Mouse (Mus musculus): ENCODE measurements around the gene Uaca.

Gene Uaca

DNA sequence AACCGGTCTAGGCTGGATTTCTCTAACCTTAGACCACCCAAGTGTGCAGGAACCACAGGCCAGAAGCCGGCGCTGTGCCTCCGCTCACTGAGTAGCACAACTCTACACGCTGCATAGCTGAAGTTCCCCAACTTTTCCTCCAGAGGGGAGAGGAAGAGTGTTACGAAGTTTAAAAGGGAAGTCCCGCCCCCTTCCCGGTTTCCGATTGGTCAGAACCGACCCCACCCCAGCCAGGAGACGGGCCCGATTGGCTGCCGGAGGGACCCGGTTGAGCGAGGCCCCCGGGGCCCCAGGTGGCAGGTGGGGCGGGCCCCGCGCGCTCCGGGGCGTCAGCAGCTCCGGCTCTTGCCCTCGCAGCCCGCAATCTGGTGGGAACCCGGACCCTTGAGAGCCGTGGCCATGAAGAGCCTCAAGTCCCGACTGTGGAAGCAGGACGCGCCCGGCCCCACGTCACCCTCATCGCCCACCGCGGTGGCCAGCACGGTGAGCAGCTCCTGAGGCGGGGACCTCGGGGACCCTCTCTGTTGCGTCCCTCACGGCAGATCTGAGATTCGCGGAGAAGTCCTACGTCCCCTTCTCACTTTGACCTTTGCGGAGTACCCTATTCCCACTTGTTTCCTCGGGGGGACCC, at the start of gene Uaca:
Gene Uaca, plus strand, starts transcription at position 333 of the 631 bp plus-strand sequence.
- DNase-seq (ENCODE audit: low spot score) = peak; percentile 94

DNA sequence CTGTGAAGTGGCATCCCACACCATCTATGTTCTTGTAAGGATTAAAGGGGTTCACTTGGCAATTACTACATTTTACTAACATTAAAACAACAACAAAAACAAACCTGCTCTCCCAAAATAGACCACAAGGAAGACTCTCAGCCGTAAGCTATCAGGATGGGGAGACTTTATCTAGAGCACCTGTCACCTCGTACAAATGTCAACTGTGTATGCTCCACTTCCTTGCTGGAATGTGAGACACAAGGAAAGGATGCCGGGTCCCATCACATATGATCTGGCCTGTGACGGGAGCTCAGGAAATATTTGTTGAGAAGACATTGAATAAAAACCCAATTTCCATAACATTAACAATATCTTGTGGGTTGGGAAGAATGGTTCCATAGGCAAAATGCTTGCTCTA, 49.4 kb upstream of the Uaca start:
- DNase-seq (ENCODE audit: low spot score) = no peak

DNA sequence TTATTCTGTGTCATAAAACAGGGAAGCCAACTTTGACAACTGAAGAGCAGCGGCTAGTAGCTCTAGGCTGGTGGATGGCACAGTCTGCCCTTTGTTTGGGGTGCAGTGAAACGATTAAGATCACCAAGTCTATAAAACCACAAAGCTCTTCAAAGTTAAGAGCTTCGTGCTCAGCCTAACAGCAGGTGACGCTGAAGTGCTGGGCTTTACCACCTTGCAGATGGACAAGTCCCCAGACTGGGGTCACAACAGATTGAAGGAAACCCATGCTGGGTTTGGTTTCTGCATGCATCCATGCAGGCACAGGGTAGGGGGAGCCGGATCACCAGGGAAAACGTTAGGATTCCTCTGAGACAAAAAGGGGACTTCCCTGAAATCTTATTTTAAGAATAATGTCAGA, 47.8 kb upstream of the Uaca start:
- DNase-seq (ENCODE audit: low spot score) = no peak

DNA sequence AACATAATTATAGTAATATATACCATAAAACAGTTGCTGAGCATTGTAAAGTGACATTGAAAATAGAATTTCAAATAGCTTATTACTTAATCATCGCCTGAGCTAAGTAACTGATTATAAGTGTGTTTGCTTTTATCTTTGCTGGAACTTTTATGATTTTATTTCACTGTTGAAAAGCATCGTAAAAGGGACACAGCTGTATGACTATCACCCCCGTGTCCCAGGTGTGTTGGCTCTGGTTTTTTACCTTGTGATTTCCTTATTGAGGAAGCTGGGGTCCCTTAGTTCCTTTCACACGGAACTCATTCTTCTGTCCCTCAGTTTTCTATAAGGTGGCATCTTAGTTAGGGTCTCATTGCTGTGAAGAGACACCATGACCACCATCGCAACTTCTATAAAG, 46.7 kb upstream of the Uaca start:
- no peak for DNase-seq (ENCODE audit: low spot score)

DNA sequence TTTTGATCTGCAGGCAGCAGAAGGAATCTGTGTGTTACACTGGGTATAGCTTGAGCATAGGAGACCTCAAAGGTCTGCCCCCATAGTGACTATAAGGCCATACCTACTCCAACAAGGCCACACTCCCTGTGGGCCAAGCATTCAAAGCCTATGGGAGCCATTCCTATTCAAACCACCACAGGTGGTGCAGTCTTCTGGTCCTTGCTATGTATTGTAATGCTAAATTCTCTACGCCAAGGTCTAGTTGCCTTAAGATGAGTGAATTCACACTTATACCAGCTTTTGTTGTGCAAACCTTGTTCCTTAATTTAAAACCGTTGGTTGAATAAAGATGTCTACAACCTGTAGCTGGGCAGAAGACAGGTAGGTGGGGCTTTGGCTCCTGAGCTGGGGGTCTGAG, 46.2 kb upstream of the Uaca start:
- DNase-seq (ENCODE audit: low spot score) = no peak

DNA sequence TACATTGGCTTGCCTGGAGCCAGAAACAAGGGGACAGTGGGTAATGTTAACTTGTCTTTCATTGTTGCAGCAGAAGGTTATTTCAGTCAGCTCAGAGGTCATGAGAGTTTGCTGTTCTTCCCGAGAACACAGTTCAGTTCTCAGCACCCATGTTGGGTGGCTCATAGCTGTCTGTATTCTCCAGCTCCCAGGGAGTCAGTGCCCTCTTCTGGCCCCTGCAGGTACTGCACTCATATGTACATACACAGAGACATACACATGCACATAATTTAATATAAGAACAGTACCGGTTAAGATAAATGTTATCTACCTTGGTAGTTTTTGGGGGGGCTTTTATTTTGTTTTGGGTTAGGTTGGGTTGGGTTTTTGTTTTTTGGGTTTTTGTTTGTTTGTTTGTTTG, 45.2 kb upstream of the Uaca start:
- DNase-seq (ENCODE audit: low spot score) = no peak

DNA sequence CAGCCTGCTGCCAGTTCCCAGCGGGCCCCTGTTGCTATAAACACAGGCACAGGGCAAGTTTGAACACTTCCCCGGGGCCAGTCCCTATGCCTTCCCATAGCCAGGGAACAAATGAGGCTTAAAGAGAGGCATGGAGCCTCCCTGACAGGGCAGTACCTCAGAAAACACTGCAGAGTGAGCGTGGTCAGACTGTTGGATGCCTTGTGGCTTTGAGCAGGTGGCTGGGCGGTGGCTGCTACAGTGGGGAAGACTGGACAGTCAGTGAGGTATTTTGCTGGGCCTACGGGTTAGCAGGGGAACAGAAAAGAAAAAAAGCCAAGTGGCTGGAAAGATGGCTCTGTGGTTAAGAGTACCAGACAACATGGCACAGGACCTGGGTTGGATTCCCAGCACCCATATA, 43.2 kb upstream of the Uaca start:
- no peak for DNase-seq (ENCODE audit: low spot score)

DNA sequence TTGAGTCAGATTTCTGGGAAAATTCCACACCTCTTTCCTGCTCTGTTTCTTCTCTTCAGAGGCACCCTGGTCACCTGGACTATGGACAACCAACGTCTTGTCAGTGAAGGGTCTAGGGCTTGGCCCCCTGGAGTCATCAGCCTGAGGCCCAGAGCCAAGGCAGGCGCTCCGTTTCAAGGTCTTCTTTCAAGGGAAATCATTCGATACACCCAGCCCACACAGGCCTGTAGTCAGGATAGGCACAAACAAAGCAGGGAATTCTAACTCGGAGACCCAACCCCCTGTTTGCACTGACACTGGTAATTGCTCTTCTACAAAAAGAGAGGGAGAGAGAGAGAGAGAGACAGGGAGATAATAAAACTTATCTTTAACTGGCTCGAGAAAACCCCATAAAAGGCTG, 42.4 kb upstream of the Uaca start:
- no peak for DNase-seq (ENCODE audit: low spot score)

DNA sequence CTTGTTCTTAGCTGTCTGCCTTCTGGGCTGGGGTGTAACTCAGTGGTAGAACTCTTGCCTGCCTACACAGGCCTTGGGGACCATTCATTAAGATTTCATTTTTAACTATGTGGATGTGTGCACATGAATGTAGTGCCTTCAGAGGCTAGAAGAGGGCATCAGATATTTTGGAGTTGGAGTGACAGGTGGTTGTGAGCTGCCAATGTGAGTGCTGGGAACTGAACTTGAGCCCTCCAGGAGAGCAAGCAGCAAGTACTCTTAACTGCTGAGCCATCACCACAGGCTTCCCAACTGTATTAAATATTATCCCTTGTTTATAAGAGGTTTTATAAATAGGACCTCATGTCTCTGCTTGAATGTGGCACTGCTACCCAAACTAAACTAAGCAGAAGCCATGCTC, 41.7 kb upstream of the Uaca start:
- DNase-seq (ENCODE audit: low spot score) = no peak

DNA sequence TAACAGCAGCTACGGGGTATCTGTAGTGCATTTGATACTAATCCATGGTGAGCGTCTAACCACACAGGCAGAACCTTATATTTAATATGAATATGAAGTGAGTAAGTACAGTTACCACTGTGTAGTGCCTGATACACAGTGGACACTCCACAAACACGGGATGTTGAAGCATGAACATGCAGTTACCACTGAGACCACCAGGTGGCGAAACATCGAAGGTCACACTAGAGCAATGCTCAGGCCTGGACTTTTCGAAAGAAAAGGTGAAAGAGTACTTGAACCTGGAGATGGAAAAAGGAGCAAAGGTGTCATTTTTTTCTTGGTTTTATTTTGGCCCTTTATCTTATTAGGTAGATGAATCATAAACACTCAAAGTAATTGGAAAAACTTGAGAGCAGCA, 38.1 kb upstream of the Uaca start:
- DNase-seq (ENCODE audit: low spot score) = peak; percentile 74

DNA sequence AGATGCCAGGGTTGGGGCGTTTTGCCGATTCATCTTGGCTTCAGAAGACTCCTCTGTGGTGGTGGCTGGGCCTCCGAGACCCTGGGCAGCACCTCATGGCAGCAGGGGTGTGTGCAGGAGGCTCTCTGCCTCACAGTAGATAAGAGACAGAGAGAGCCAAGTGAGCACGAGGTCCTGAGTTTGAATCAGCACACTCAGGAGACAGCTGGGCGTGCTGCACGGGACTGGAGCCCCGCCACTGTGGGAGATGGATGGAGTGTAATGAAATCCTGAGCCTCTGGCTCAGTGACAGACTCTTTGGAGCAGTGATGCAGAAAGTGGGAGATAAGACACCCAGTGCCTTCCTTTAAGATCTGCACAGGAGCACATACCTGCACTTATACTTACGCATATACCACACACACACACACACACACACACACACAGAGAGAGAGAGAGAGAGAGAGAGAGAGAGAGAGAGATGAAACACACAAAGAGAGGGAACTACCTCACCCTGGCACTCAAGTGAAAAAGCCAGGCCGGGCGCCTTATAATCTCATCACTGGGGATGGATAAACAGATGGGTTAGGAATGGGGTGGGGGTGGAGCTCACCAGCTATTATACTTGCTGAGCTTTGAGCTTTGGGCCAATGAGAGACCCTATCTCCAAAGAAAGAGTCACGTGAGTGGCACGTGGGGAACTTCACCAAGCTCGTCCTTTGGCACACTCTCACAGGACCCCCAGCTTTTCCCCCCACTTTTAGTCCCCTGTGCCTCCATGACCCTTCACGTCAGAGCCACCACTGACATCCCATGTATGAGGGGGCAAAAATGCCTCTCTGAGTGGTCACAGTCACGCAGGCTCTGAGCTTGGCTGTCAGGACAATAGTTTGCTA, 37.2 kb upstream of the Uaca start:
- peak; percentile 12 for DNase-seq (ENCODE audit: low spot score)

DNA sequence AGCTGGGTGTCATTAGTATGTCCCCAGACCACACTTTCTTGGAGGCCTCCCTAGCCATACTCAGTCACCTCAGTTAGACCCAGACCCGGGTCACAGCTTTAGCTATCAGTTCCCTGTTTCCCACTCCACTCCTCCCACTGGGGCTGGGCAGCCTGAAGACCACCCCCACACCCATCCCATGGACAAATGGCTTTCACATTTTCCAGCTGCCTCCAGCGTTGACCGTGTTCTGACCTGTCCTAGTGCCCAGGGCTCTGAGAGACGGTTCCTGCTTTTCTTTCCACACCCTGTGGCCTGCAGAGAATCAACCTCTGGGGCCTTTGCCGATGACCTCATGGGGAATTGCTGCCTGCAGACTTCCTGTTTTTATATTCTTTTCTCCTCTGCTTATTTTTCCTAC, 36.5 kb upstream of the Uaca start:
- DNase-seq (ENCODE audit: low spot score) = no peak

DNA sequence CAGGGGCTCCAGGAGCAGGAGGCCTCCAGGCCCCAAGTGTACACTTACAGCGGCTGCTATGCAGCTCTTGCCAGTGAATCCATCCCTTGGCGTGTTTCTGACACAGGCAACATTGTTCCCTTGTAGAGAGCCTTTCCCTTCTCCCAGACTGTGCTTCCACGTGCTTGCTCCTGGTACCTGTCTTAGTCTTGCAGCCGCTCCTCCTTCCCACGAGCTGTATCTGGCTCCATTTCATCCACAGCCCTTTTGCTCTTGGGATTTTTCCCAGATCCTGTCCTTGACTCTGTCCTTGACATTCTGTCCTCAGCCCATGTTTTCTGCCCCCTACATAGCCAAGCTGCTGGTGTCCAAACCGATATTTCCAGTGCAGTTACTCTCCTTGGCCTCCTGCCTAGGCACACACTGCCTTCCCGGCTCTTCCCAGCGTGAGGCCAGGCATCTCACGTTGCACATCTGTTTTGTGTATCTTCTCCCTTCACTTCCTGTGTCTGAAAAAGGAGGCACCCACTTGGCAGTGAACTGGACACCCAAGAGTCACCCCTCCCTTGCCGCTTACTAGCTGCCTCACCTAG, 34.8 kb upstream of the Uaca start:
- no peak for DNase-seq (ENCODE audit: low spot score)

DNA sequence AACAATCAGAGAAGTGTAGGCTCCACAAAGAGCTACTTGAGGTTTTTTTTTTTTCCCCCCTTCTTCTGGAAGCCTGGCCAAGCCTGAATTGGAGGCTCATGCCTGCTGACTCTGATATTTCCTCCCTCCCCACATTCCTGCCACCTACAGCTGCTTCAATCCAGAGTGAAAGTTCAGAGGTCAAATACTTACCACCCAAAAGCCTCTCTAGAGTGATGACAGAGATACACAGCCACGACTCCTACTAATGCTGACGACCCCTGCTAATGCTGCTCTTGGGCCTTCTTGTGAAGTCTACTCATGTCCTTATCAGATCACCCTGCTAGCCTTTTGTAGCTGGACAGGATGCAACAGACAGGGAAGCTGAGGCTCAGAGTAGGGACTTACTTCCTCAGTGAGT, 29.2 kb upstream of the Uaca start:
- DNase-seq (ENCODE audit: low spot score) = no peak

DNA sequence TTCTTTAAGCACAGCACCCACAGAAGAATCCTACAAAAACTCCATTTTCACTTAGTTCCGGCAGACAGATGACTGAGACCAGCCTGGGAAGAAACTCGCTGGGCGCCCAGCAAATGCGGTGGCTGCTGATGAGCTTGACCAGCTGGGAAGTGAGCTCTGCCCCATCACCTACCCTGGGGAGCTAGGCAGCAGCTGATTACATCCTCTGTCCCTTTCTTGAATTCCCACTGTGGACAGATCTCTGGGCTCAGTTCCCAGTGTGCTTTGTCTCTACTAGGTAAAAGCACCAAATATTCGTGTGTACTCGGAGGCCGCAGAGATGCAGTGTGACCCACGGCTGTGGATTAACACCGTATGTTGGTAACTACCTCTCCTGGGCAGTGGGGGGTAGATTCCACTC, 25.9 kb upstream of the Uaca start:
- DNase-seq (ENCODE audit: low spot score) = no peak

DNA sequence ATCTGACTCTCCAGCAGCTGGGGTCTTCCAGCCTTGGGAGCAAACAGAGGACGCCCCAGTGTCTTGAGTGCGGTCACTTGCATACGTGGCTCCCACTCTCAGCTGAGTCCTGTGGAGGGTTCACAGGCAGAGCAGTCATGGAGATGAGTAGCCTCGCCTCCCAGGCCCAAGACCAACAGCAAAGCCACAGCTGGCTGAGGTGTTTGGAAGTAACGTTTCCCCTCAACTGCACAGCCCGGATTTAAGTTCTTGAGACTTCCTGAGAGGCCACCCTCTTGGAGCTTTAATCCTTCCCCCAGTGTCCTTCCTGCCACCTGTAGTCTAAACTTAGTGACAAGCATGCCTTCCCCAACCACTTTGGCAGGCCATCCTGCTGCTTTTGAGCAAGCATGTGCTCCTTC, 24.6 kb upstream of the Uaca start:
- no peak for DNase-seq (ENCODE audit: low spot score)

DNA sequence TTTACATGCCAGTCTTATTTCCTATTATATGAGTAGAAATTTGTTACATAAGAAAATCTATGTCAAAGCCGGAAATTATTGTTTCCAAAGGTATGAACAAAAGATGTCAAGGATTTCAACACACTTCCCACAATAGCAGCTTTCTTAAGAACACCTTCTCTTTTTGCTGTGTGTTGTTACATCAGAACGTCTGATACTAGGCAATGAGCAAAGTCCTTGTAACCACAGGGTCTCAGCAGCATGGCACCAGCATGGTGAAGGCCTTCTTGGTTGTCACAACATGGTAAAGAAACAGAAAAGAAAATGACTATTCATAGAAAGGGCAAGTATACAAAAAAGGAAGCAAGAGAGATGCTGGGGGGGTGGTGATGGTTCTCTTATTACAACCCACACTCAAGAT, 20.6 kb upstream of the Uaca start:
- no peak for DNase-seq (ENCODE audit: low spot score)

DNA sequence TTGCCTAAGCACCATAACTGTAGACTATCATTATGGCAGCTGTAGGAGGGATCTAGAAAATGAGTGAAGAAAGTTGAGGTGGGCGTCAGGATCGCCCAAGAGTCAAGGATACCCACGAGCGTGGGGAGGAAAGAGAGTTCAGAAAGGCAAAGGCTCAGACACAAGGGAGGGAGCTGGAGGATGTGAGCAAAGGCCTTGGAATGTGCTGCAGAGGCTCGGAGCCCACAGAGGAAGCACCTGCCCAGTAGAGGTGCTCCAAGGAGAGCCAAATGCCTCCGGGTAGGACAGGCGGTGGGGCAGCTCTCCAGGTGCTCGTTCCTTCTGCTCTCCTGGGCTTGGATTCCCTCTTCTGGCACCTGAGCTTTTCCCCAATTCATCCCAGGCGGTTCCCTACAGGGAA, 17.4 kb upstream of the Uaca start:
- DNase-seq (ENCODE audit: low spot score) = no peak

DNA sequence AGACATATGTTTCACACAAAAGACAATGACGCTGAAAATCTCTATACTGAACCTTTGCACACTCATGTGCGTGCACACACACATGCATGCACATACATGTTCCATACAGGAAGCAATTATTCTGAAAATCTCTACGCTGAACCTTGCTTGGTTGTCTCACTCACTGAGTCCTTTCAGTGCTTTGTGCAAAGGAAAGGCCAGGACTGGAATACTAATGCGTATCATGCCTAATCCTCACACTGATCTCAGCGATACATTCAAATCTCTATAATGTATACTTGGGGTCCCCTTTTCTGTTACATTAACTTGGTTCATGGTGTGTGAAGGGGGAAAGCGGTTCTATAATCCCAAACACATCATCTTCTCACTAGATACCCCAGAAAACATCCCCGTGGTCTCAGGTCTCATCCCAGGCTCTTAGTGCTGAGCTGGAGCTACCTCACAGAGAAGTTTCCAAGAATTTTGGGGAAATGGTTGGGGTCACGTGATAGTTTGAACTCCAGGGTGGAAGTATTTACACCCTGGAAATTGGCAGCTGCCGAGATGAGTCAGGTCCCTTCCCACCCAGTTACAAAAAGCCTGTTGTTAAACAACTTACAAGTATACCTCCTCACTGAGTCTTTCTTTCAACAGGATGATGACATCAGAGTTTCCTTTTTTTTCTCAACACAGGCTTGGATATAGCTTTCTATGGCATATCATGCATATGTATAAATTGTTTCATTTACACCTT, 12.1 kb upstream of the Uaca start:
- DNase-seq (ENCODE audit: low spot score) = no peak

DNA sequence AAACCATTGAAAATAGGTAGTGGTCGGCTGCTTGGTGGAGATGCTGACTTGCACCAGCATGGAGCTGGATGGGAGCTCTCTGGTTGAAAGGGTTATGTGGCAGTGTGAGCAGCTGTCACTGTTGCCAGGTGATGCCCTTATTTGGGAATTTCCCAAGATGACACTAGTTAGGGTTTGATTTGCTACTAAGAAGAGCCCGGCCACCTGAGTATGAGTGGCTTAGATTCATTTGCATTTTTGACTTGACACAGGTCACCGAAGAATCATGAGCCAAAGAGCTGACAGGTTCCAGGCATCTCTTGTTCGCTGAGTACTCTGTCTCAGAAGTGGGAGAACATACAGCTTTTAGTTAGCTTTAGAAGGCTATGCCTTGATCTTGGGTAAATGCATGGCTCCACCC, 9.3 kb upstream of the Uaca start:
- no peak for DNase-seq (ENCODE audit: low spot score)

DNA sequence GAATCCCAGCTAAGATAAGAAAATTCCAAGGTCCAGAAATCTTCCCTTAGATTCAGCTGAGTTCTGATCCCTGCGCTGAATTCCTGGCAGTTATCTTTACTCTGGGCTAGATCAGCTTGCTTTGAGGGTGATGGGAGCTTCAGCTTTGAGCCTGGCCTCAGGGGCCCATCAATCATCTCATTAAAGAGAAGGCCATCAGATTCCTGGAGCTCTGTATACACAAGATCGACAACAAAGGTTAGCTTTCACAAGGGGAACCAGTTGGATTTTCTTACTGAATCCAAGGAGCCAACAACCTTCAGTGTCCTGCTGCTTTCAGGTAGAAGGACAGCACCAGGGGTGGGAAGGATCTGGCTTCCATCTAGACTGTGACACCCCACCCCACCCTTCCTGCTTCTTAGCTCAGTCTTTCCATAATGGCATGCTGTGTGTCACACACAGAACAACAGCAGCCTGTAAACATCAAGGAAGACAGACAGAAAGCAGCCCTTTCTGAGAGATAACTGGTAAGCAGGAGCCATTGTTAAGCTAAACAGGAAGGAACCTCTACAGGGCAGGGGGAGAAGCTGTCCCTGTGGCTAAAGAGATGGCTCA, 6.7 kb upstream of the Uaca start:
- DNase-seq (ENCODE audit: low spot score) = no peak

DNA sequence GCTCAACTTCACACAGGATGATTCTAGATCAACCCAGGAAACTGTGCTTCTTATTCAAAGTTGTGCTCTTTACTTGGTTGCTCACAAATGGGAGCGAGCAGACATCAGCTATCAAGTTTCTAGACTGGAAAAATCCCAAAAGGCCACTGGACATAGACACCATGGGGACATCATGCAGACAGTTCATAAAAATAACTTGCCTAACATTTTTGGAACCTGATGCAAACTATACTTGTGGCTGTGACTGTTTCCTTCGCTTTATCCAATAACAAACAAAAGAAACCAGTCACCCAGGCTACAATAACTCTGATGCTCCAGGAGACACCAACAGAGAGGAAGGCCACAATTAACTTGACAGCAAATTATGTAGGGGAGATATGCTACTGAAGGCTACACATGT, 4.1 kb upstream of the Uaca start:
- DNase-seq (ENCODE audit: low spot score) = no peak
